Mouse (Mus musculus): ENCODE measurements at regions not wholly inside any gene's neighbourhood (a gene's known extent, or its start where the extent isn't known, plus 50 kb on each side); places are given as distances from the start of the nearest gene placed in this dataset.

- DNase-seq, result no peak
Measured at GRCm38 (mm10) chr7:129922291-129922690, 330.6 kb downstream of the Wdr11 start.

- no peak for DNase-seq
Measured at GRCm38 (mm10) chr7:129936731-129937130, 345.1 kb downstream of the Wdr11 start.

DNA sequence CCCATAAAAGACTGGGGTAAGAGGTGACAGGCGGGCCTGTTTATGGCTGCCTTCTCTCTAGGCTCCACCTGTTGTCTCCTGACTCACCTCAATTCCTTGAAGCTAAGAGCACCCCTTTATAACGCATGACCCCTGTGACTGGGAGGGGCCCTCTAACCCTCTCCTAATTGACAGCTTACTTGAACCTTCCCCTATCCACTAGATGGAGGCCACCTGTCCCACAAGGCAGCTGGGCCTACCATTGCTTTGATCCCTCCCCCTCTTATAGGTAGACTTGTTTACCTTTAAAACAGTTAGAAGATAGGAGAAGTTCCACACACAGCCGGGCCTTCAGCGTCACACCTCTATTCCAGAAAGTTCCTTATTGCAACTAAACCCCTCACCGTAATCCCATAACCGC is 346.1 kb downstream of the Wdr11 start:
- DNase-seq, result no peak

DNA sequence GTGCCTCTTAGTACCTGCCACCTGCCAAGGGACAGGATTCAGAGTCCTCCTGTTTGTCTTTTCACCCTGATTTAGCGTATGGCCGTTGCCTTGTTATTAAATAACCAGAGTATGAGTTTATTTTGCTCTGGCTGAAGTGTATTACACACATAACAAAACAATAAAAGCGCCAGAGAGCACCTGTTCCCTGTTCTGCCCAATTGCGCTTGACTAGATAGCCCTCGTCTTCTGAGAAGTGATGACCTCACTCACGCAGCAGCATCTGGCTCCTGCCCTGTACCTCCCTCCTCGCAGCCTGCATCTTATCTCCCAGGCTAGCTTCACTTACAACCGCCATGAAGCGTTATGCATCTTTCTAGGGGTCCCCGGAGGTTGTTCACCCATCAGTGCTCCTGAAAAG is 346.5 kb downstream of the Wdr11 start:
- DNase-seq, result no peak

GRCm38 (mm10) chr7:129939266-129939665 is 347.6 kb downstream of the Wdr11 start:
- DNase-seq, result no peak

- DNase-seq, result no peak
Measured at GRCm38 (mm10) chr7:129941311-129942029, 349.8 kb downstream of the Wdr11 start.

GRCm38 (mm10) chr7:129948613-129949110 is 357.0 kb downstream of the Wdr11 start:
- DNase-seq, result peak; percentile 14 to 17

- DNase-seq, result no peak
Measured at GRCm38 (mm10) chr7:129950456-129950855, 358.8 kb downstream of the Wdr11 start.

- DNase-seq, result no peak
Measured at GRCm38 (mm10) chr7:129958379-129958778, 366.7 kb downstream of the Wdr11 start.

DNA sequence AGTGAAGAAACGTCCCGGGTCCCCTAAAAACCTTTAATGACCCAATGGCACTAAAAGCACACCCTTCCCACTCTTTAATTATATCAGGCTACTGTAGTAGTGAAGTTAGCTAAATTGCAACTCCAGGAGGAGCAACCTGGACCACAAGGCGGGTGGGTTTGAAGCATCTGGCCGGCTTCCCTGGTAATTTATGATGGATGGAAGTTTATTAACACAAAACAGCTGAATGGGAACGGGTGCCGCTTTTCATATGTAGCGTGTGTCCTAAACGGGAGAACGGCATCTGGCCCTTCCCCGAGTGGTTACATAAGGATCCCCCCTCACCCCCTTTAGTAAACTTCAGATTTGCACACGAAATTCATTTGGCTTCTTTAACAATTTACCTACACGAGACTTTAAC is 370.9 kb downstream of the Wdr11 start:
- DNase-seq, result no peak

- no peak for DNase-seq
Measured at GRCm38 (mm10) chr7:129964192-129964591, 372.5 kb downstream of the Wdr11 start.

DNA sequence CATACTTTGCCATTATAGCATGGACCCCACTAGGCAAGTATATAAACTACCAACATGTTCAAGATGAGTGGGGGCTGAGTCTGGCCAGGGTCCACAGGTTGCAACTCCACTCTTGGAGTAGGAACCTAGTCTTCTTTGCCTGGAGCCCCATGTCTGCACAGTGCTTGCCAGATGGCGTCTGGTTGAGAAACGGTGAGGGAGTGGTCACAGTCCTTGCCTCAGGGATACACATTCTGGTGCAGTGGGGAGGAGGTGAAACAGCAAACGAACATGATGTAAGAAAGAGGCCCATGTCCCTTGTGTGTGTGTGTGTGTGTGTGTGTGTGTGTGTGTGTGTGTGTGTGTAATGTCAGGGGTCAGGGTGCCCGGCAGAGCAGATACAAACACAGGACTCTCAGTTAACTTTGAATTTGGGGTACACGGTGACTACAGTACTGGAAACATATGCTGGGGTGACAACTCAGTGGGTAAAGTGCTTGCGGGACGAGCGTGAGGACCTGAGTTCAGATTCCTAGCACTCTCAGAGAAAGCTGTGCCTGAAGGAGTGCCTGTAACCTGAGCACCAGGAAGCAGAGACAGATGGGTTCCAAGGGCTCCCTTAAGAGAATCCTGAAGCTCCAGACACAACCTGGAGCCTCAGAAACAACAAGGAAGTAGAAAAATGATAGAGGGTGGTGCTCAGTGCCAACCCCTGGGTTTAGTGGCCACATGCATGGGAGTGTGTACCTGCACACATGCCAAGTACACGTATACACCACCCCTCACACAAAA is 373.8 kb downstream of the Wdr11 start:
- no peak for DNase-seq

DNA sequence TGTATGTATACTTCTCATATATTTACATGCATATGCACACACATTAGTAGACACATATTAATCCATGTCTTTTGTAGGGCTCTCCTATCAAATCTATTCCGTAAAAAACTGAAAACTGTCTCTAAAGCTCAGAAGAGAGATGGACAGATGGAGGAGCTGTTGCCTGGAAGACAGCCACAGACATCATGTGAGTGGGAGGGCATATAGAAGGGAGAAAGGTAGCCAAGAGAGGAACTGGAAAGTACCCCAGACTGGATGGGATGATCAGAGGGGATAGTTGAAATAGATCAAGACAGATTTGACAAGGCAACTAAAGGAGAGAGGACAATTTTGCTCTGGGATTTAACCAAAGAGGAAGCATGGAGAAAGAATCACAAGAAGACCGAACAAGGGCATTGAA is 375.1 kb downstream of the Wdr11 start:
- no peak for DNase-seq

- DNase-seq, result no peak
Measured at GRCm38 (mm10) chr7:129970201-129970600, 378.5 kb downstream of the Wdr11 start.

GRCm38 (mm10) chr7:129974206-129974605 is 382.5 kb downstream of the Wdr11 start:
- DNase-seq, result no peak

DNA sequence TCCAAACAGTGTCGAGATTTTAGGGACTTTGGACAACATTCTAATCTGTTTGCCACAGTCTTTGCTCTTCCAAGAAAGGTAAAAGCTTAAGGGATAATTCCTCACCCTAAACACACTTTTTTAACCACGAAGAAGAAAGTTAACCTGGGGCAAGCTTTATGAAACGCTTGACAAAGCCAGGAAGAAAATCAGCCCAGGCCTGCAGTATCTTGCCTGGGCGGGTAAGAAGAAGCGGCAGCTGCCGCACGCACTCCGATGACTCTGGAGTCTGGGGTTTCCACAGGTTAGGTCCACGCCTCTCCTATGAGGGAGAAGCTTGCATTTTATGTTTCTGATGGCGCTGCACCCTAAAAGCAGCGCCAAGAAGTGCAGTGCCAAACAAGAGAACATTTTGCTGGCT is 383.2 kb downstream of the Wdr11 start:
- no peak for DNase-seq

DNA sequence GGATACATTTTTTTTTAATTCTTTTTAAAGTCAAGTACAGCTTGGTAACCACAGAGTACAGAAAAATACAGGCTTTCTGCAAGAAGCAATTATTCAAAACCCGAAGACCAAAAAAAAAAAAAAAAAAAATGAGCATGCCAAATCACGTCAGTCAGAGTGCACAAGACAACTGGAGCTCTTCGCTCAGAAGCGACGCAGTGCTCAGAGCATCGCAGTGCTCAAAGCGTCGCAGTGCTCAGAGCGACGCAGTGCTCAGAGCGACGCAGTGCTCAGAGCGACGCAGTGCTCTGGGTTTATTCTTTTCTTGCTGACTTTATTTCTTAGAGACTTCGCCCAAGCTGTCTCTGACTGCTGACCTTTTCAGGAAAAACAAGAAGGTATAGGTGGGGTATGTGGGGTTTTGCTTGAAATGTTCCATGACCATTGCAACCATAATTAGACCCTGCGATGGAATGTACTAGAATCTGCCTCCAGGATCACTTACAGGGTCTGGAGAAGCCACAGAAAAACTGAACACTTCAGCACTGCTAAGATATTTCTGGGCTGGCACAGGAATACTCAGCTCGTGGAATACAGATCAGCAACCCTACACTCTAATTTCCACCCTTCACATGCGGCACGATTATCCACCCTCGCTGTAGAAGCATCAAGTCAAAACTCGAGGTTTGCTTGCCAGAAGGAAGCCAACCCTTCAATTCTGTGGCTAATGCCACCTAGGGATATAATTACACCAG is 384.3 kb downstream of the Wdr11 start:
- no peak for DNase-seq

- DNase-seq, result no peak
Measured at GRCm38 (mm10) chr7:129978576-129978975, 386.9 kb downstream of the Wdr11 start.

GRCm38 (mm10) chr7:129979337-129979736 is 387.7 kb downstream of the Wdr11 start:
- DNase-seq, result no peak

GRCm38 (mm10) chr7:129980501-129980900 is 388.8 kb downstream of the Wdr11 start:
- DNase-seq, result no peak

GRCm38 (mm10) chr7:129982411-129982810 is 390.7 kb downstream of the Wdr11 start:
- DNase-seq, result no peak

DNA sequence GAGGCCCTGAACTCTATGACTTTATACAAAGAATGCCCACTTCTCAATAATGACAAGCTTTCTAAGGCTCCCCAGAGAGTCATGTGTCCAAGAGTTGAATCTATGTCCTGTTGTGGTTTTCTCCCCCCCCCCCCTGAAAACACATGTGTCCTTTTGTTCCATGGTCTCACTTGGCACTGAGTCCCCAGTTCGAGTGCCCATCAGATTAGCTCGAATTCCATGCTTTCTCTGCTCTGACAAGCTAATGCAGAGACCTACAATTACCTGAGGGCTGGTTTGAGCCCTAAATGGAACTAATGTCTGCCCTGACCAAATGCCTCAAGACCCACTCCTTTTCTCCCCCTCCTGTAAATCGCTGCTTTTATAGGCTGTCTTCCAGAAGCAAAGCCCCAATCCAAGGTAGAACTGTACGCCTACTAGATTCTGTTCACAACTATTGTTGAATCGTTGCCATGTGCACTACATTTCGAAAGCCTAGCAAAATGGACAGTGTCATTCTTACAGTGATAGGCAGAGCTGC is 392.0 kb downstream of the Wdr11 start:
- DNase-seq, result no peak

- DNase-seq, result peak in 1 of 2 experiments; percentile 18
Measured at GRCm38 (mm10) chr7:129984367-129984766, 392.7 kb downstream of the Wdr11 start.
